Mouse (Mus musculus): ENCODE data around the gene Nup210. TPM values are rescaled to one million over a fixed set of nuclear protein-coding genes. Genes with fewer than 3 reads are reported as not detected.
"Not testable (repeated sequence)": the region's sequence is repeated elsewhere in the genome, so short reads cannot be mapped to it uniquely, and the experiment has no call there.

Gene Nup210
- polyA plus RNA-seq, 1 experiment from 2014 or later, result 12.5 TPM

- no peak for ATAC-seq (ENCODE audit: low read depth)
- no peak overlapping the region for H3K4me2 ChIP-seq
These were observed 5.3 kb downstream of the Nup210 start for GRCm38 (mm10) chr6:91111141-91111953.

GRCm38 (mm10) chr6:91110323-91111020 is 6.2 kb downstream of the Nup210 start:
- no peak overlapping the region for H3K4me2 ChIP-seq
- H3K9me3 ChIP-seq, result no peaks in the 10 kb centered on the region
- WGBS, result 84% methylated on average over 13 of the region's 13 CpGs
- ATAC-seq (ENCODE audit: low read depth), result no peak
- no peak overlapping the region for H3K4me3 ChIP-seq
- H3K27me3 ChIP-seq, result no peaks in the 10 kb centered on the region
- H3K27ac ChIP-seq (replicated peaks), result no peak overlapping the region
- H3K9ac ChIP-seq, result no peak overlapping the region
- H3K4me1 ChIP-seq (replicated peaks), result peaks cover 14% of the 10 kb centered on the region
- no peaks in the 10 kb centered on the region for H3K36me3 ChIP-seq

More at GRCm38 (mm10) chr6:91111141-91111953, 5.3 kb downstream of the Nup210 start:
- no peaks in the 10 kb centered on the region for H3K36me3 ChIP-seq
- H3K27me3 ChIP-seq, result no peaks in the 10 kb centered on the region
- 94% methylated on average over 10 of the region's 10 CpGs for WGBS
- no peak overlapping the region for H3K27ac ChIP-seq (replicated peaks)
- no peaks in the 10 kb centered on the region for H3K9me3 ChIP-seq
- H3K9ac ChIP-seq, result no peak overlapping the region
- H3K4me1 ChIP-seq (replicated peaks), result peaks cover 22% of the 10 kb centered on the region
- H3K4me3 ChIP-seq, result no peak overlapping the region

- Histone ChIP-seq H3K27ac (replicated peaks) (no peak overlapping the region), H3K9ac (no peak overlapping the region), H3K36me3 (no peaks in the 10 kb centered on the region), H3K4me2 (no peak overlapping the region), H3K27me3 (no peaks in the 10 kb centered on the region), H3K4me3 (no peak overlapping the region), H3K4me1 (replicated peaks) (peaks cover 9% of the 10 kb centered on the region), H3K9me3 (no peaks in the 10 kb centered on the region)
- no peak for ATAC-seq (ENCODE audit: low read depth)
These were observed 7.1 kb downstream of the Nup210 start for GRCm38 (mm10) chr6:91109489-91109888.

- ATAC-seq (ENCODE audit: low read depth), result peak; percentile 59; the same call in 1 of the 2 replicates
- Histone ChIP-seq H3K36me3 (no peaks in the 10 kb centered on the region), H3K27me3 (no peaks in the 10 kb centered on the region), H3K9ac (no peak overlapping the region), H3K9me3 (no peaks in the 10 kb centered on the region), H3K4me3 (no peak overlapping the region), H3K4me1 (replicated peaks) (peaks cover 4% of the 10 kb centered on the region; the same call in 1 of the 2 replicates), H3K4me2 (no peak overlapping the region), H3K27ac (replicated peaks) (no peak overlapping the region)
- 77% methylated on average over 2 of the region's 2 CpGs for WGBS
These were observed 7.6 kb downstream of the Nup210 start for GRCm38 (mm10) chr6:91108917-91109450.

- H3K27ac ChIP-seq (replicated peaks), result no peak overlapping the region
- H3K4me3 ChIP-seq, result no peak overlapping the region
- H3K9me3 ChIP-seq, result no peaks in the 10 kb centered on the region
- 90% methylated on average over 3 of the region's 3 CpGs for WGBS
- H3K27me3 ChIP-seq, result no peaks in the 10 kb centered on the region
- H3K4me1 ChIP-seq (replicated peaks), result peaks cover 4% of the 10 kb centered on the region; the same call in 1 of the 2 replicates
- no peak overlapping the region for H3K4me2 ChIP-seq
- no peak overlapping the region for H3K9ac ChIP-seq
- no peak for ATAC-seq (ENCODE audit: low read depth)
- no peaks in the 10 kb centered on the region for H3K36me3 ChIP-seq
These were observed 8.2 kb downstream of the Nup210 start for GRCm38 (mm10) chr6:91108301-91108916.

GRCm38 (mm10) chr6:91105400-91106129 is 11.1 kb downstream of the Nup210 start:
- Histone ChIP-seq H3K4me2 (no peak overlapping the region), H3K27me3 (no peaks in the 10 kb centered on the region), H3K4me3 (no peak overlapping the region), H3K9ac (no peak overlapping the region), H3K4me1 (replicated peaks) (peaks cover 4% of the 10 kb centered on the region; the same call in 1 of the 2 replicates), H3K27ac (replicated peaks) (no peak overlapping the region), H3K36me3 (0 out of 2 replicates have a peak, but pooled peaks cover 2% of the 10 kb centered on the region), H3K9me3 (no peaks in the 10 kb centered on the region)
- WGBS, result 95% methylated on average over 2 of the region's 2 CpGs
- ATAC-seq (ENCODE audit: low read depth), result no peak

GRCm38 (mm10) chr6:91104765-91105399 is 11.7 kb downstream of the Nup210 start:
- Histone ChIP-seq H3K27ac (replicated peaks) (no peak overlapping the region), H3K4me1 (replicated peaks) (peaks cover 4% of the 10 kb centered on the region; the same call in 1 of the 2 replicates), H3K9ac (no peak overlapping the region), H3K4me3 (no peak overlapping the region), H3K36me3 (0 out of 2 replicates have a peak, but pooled peaks cover 3% of the 10 kb centered on the region), H3K9me3 (no peaks in the 10 kb centered on the region), H3K4me2 (no peak overlapping the region), H3K27me3 (no peaks in the 10 kb centered on the region)
- ATAC-seq (ENCODE audit: low read depth), result no peak
- WGBS, result 81% methylated on average over 3 of the region's 3 CpGs

GRCm38 (mm10) chr6:91103421-91103820 is 13.2 kb downstream of the Nup210 start:
- not testable (repeated sequence) for H3K27ac ChIP-seq (replicated peaks); ATAC-seq (ENCODE audit: low read depth); H3K4me1 ChIP-seq (replicated peaks); H3K27me3 ChIP-seq; H3K9ac ChIP-seq; H3K9me3 ChIP-seq; H3K36me3 ChIP-seq; H3K4me2 ChIP-seq; H3K4me3 ChIP-seq
- 87% methylated on average over 1 of the region's 1 CpGs for WGBS

- no peak for ATAC-seq (ENCODE audit: low read depth)
- H3K27ac ChIP-seq (replicated peaks), result no peak overlapping the region
- no peaks in the 10 kb centered on the region for H3K9me3 ChIP-seq
- no peak overlapping the region for H3K4me2 ChIP-seq
- peaks cover 32% of the 10 kb centered on the region for H3K36me3 ChIP-seq
- H3K27me3 ChIP-seq, result no peaks in the 10 kb centered on the region
- H3K9ac ChIP-seq, result no peak overlapping the region
- H3K4me1 ChIP-seq (replicated peaks), result peaks cover 4% of the 10 kb centered on the region; the same call in 1 of the 2 replicates
- H3K4me3 ChIP-seq, result no peak overlapping the region
- 92% methylated on average over 5 of the region's 5 CpGs for WGBS
These were observed 16.0 kb downstream of the Nup210 start for GRCm38 (mm10) chr6:91100621-91101020.

GRCm38 (mm10) chr6:91097879-91098278 is 18.8 kb downstream of the Nup210 start:
- ATAC-seq (ENCODE audit: low read depth), result no peak
- Histone ChIP-seq H3K9ac (no peak overlapping the region), H3K27ac (replicated peaks) (no peak overlapping the region), H3K4me1 (replicated peaks) (no peaks in the 10 kb centered on the region), H3K4me3 (no peak overlapping the region), H3K36me3 (peaks cover 56% of the 10 kb centered on the region), H3K4me2 (no peak overlapping the region), H3K9me3 (no peaks in the 10 kb centered on the region), H3K27me3 (no peaks in the 10 kb centered on the region)
- 98% methylated on average over 3 of the region's 3 CpGs for WGBS

- Histone ChIP-seq H3K9ac (no peak overlapping the region), H3K4me2 (no peak overlapping the region), H3K4me3 (no peak overlapping the region), H3K27ac (replicated peaks) (no peak overlapping the region), H3K4me1 (replicated peaks) (0 out of 2 replicates have a peak, but pooled peaks cover 5% of the 10 kb centered on the region), H3K27me3 (no peaks in the 10 kb centered on the region), H3K36me3 (peaks cover 65% of the 10 kb centered on the region), H3K9me3 (no peaks in the 10 kb centered on the region)
- 90% methylated on average over 2 of the region's 2 CpGs for WGBS
- no peak for ATAC-seq (ENCODE audit: low read depth)
These were observed 21.5 kb downstream of the Nup210 start for GRCm38 (mm10) chr6:91095072-91095601.
